Mouse (Mus musculus): ENCODE measurements around the gene Zc3hav1l. TPM values are rescaled to one million over a fixed set of nuclear protein-coding genes. Genes with fewer than 3 reads are reported as not detected.

Zc3hav1l gene
- total RNA-seq, 2 experiments from 2014 or later = 1.6 to 2.4 TPM

- DNase-seq (ENCODE audit: low spot score) = no peak
- intact Hi-C loops (cut with DNase I) = no loop called here
Measured at GRCm38 (mm10) chr6:38292871-38293646, 6.0 kb downstream of the Zc3hav1l start.

DNA sequence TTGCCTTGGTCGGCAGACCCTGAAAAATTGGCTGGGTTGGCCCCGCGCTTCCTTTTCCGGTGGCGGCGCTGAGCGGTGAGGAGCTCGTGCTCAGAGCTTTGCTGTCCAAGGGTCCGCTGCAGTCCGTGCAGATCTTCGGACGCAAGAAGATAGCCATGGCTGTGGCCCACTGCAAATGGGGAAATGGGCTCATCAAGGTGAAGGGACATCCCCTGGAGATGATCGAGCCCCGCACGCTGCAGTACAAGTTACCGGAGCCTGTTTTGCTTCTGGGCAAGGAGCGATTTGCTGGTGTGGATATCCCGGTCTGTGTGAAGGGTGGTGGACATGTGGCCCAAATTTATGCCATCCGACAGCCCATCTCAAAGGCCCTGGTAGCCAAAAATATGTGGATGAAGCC, 14.6 kb downstream of the Zc3hav1l start:
- intact Hi-C loops (cut with DNase I) = no loop called here
- DNase-seq (ENCODE audit: low spot score) = no peak

GRCm38 (mm10) chr6:38264466-38264865, 34.6 kb downstream of the Zc3hav1l start:
- no peak for DNase-seq (ENCODE audit: low spot score)
- intact Hi-C loops (cut with DNase I) = no loop called here

- no peak for DNase-seq (ENCODE audit: low spot score)
- intact Hi-C loops (cut with DNase I) = no loop called here
Measured at GRCm38 (mm10) chr6:38263393-38264159, 35.5 kb downstream of the Zc3hav1l start.

DNA sequence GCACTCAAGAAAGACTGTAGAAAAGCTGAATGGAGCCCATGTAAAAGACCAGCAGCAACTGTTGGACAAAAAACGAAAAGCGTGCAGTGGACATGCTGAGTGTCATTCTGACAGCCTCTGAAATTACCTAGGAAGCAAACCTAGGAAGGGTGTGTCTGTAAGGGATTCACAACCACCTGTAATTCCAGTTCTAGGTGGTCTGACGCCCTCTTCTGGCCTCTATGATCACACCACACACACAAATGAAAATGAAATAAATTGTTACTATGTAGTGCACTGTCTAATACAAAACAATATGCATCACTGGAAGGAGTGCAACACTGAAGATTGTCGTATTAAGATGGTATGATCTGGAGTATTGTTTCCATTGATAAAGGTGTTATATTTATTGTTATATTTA, 37.2 kb downstream of the Zc3hav1l start:
- no peak for DNase-seq (ENCODE audit: low spot score)
- intact Hi-C loops (cut with DNase I) = no loop called here

DNA sequence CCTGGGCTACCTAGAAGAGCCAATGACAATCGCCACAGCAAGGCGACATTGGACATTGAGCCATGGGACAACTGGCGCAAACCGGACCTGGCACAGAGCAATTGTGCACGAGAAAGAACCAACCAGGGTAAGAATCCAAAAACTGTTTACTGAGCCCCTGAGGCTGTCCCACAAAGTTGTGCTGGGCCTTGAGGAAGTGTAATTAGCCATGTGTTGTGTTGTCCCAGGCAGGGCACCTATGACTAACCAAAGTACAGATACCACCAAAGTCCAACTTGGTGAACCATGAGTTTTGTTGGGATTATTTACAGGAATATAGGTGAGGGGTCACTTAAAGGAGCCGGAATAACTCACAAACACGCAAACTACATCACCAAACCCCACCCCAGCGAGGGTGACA, 41.6 kb downstream of the Zc3hav1l start:
- intact Hi-C loops (cut with DNase I) = no loop called here

GRCm38 (mm10) chr6:38256793-38257192, 42.3 kb downstream of the Zc3hav1l start:
- no peak for DNase-seq (ENCODE audit: low spot score)
- intact Hi-C loops (cut with DNase I) = no loop called here

More for the DNA sequence above, 41.6 kb downstream of the Zc3hav1l start:
- no peak for DNase-seq (ENCODE audit: low spot score)

DNA sequence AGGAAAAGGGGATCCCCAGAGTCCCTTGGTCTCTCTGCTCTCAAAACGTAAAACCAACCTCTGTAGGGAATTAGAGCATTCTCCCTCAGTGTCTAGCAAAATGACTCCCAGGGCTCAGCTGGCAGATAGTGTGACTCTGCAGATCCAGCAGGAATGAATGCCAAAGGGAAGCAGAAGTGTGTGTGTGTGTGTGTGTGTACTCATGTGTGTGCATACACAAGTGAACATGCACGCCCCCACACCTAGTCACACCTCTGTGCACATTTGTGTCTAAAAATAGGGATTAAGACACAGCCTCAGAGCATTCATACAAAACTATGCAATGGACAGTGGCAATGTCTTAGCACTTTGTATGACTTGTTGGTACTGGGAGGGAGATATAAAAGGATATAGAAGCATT, 43.3 kb downstream of the Zc3hav1l start:
- intact Hi-C loops (cut with DNase I) = loop anchor here (2.0 kb wide), 1 partner anchor 97 kb away; no protein-coding TSS in a partner anchor
- DNase-seq (ENCODE audit: low spot score) = no peak

GRCm38 (mm10) chr6:38253736-38254641, 45.1 kb downstream of the Zc3hav1l start, which contains the start of gene D630045J12Rik:
TSS of gene D630045J12Rik (minus strand) at chr6:38254009.
- intact Hi-C loops (cut with DNase I) = loop anchor here (2.0 kb wide), 1 partner anchor 95 kb away; no protein-coding TSS in a partner anchor
- DNase-seq (ENCODE audit: low spot score) = peak; percentile 62

- no peak for DNase-seq (ENCODE audit: low spot score)
Measured at GRCm38 (mm10) chr6:38252766-38253735, 46.0 kb downstream of the Zc3hav1l start.

DNA sequence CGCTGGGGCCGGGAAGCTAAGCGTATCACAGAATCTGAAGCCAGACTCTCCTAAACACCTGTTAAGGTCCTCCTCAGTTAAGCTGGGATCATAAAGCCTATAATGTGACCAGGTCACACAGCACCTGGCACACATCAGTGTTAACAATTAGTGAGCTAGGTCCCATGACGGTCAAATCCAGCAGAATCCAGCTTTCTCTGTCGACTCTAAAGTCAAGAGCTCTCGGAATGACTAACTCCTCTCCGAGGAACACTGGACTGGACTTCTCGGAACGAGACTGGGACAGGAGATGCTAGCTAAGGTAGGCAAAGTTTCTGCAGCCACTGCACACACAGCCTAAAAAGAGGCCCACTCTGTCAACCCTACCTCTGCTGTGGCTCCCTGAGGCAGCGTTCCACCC, 46.9 kb downstream of the Zc3hav1l start:
- intact Hi-C loops (cut with DNase I) = no loop called here
- DNase-seq (ENCODE audit: low spot score) = no peak

More at GRCm38 (mm10) chr6:38252766-38253735, 46.0 kb downstream of the Zc3hav1l start:
- intact Hi-C loops (cut with DNase I) = no loop called here

DNA sequence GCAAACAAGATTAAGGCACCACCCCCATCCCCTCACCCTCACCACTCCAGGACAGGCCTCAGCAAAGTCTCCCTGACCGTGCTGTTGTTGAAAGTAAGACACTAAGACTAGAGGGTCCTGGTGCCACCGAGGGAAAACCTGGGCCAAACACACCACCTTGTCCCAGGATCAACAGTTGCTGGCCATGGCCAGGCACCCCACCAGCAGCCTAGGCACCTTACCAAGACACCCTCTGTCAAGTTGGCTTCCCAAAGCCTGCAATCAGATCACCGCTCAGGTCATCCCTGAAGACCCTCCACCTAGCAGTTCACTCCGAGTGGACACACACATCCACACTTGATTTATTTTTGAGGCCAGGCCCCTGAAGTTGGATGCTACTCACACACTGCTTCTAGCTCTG, 47.6 kb downstream of the Zc3hav1l start:
- intact Hi-C loops (cut with DNase I) = no loop called here
- no peak for DNase-seq (ENCODE audit: low spot score)

- intact Hi-C loops (cut with DNase I) = no loop called here
- DNase-seq (ENCODE audit: low spot score) = no peak
Measured at GRCm38 (mm10) chr6:38247362-38247761, 51.7 kb downstream of the Zc3hav1l start.

DNA sequence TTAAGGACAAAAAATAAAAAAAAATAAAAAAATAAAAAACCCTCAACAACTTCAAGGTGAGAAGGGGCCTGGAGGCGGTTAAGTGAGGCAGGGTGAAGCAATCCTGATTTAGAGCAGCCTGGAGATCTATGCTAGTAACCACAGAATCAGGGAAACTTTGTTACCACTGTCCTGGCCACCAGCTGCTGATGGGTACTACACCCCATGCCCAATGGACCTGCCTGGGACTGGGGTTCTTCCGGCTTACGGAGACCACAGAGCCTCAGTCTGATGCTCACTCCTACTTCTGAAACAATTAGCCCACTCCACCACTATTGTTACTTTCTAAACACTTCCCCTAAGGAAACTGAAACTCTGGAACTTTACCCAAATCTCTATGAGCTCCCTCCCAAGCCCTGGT, 54.3 kb downstream of the Zc3hav1l start:
- no peak for DNase-seq (ENCODE audit: low spot score)
- intact Hi-C loops (cut with DNase I) = no loop called here

DNA sequence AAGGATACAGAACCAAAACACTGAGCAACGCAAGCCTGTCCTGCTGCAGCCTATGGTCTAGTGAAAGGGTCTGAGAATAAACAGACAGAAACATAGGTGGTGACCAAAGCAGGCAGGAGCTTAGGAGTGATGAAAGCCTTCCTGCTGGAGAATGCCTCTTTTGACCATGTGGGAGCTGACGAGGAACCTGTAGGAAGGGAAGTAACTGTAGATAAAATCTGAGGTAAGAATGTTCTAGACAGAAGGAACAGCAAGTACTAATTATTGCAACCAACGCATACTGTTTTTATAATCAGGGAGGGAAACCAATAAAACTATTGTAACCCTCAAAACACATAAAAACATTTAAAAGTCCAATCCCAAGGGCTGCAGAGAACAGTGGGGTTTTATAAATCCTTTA, 54.9 kb downstream of the Zc3hav1l start:
- intact Hi-C loops (cut with DNase I) = no loop called here
- no peak for DNase-seq (ENCODE audit: low spot score)

DNA sequence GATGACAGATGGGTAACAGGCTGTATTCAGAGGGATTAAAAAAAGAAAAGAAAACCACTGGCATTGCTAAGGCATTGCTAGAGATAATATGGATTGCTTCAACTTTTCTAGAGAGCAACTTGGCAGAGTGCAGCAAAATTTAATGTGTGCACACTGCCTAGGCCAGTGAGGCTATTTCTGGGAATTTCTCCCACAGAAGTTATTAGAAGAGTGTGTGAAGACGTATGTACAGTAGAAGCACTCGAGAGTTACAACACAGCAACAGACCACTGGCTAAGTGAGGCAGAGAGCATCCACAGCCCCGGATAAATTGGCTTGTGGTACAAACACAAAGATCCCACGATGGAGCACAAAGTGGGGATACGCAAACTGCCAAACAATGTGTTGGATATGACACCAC, 56.2 kb downstream of the Zc3hav1l start:
- intact Hi-C loops (cut with DNase I) = no loop called here
- no peak for DNase-seq (ENCODE audit: low spot score)

- intact Hi-C loops (cut with DNase I) = no loop called here
- DNase-seq (ENCODE audit: low spot score) = no peak
Measured at GRCm38 (mm10) chr6:38242295-38242830, 56.7 kb downstream of the Zc3hav1l start.

DNA sequence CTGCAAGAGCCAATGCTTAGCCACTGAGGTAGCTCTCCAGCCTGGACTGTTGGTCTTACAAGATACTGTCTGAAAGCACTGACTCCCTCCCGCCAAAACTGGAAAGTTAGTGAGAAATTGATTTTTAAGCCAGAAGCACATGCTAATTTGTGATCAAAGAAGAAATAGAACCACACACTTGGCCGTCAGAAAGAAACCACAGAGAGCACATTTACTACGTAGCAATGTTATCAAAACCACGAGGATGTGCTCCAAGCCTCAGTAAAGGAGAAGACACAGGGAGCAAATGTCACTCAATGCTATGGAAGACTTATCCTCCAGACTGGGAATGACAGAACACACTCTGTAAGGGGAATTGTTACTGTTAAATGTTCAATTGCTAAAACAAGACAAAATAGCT, 57.6 kb downstream of the Zc3hav1l start:
- intact Hi-C loops (cut with DNase I) = no loop called here
- DNase-seq (ENCODE audit: low spot score) = no peak

- intact Hi-C loops (cut with DNase I) = no loop called here
- DNase-seq (ENCODE audit: low spot score) = no peak
Measured at GRCm38 (mm10) chr6:38240618-38241017, 58.4 kb downstream of the Zc3hav1l start.
